Mouse (Mus musculus) myocyte (in vitro differentiated cells): Measurements from ENCODE around the gene Tns2.

Experiments used
- MYOD1 ChIP-seq, 3 experiments: IDR thresholded peaks; one replicate each; pipeline ENCODE4 v1.6.1; 2011; ENCODE audit warnings: control low read depth in 2 of 3, low read depth in 2 of 3, mild to moderate bottlenecking in 2 of 3, moderate library complexity in 1 of 3; ENCODE audit not compliant: insufficient read length in 2 of 3, control insufficient read depth in 1 of 3
- MYOG ChIP-seq, 3 experiments: IDR thresholded peaks; one replicate each; pipeline ENCODE4 v1.6.1; 2011; ENCODE audit warnings: control low read depth in 2 of 3, low read depth in 2 of 3, mild to moderate bottlenecking in 2 of 3; ENCODE audit not compliant: insufficient read length in 2 of 3, control insufficient read depth in 1 of 3, insufficient read depth in 1 of 3
- POLR2A ChIP-seq: IDR thresholded peaks from one replicate; pipeline ENCODE4 v1.6.1; 2011; ENCODE audit warnings: low read depth, mild to moderate bottlenecking, control low read depth, moderate library complexity; ENCODE audit not compliant: insufficient read length
- POLR2AphosphoS2 ChIP-seq: IDR thresholded peaks from one replicate; pipeline ENCODE4 v1.6.1; 2011; ENCODE audit warnings: low read depth, control low read depth; ENCODE audit not compliant: insufficient read length
- TCF12 ChIP-seq: IDR thresholded peaks from one replicate; pipeline ENCODE4 v1.6.1; 2011; ENCODE audit warnings: mild to moderate bottlenecking, control low read depth; ENCODE audit not compliant: poor library complexity, insufficient read depth, severe bottlenecking

DNA sequence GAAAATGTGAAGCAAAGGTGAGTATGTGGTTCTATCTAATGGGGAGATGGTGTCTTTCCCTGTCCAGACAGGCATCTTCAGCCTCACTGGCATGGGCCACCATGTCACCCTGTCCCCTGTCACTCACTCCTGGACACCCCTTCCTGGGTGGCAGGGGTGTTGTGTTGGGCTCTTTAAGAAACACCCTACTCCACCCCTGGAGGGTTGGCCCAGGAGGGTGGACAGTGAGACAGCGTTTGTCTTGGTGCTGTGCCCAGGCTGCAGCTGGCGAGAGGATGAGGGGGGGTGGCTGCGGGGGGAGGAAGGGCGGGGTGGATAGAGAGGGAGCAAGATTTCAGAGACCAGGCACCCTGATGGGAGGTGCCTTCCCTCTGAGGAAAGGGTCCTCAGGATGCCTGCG, 5.1 kb downstream of the Tns2 start:
- TF ChIP-seq POLR2A (peak; percentile 70), POLR2AphosphoS2 (peak; percentile 76), MYOG (IDR thresholded peaks at IDR 0.05; ENCODE audit: control insufficient read depth in 1 of 3, insufficient read depth in 1 of 3, insufficient read length in 2 of 3, low read depth in 2 of 3) (peak; percentile 33 to 91 (median 84)), MYOD1 (IDR thresholded peaks at IDR 0.05; ENCODE audit: control insufficient read depth in 1 of 3, insufficient read length in 2 of 3, low read depth in 2 of 3) (peak; percentile 27 to 96 (median 86)), TCF12 (peak; percentile 66)
